Mouse (Mus musculus) mouse embryonic stem cell (cell line): Measurements from ENCODE around the gene Ppp1r9a.

ENCODE experiments used
- in situ Hi-C, 2 experiments: fragments of 300-500 bp; cut with MboI; formaldehyde crosslinking; loops; 1 replicate in 1 of 2; 3 replicates in 1 of 2; pipeline ENCODE4 v1.14.3; 2019 to 2020; ENCODE audit warnings: low sequenced_read_pairs in 2 of 2, low pct_unique_long_range_greater_than_20kb in 1 of 2, mixed read lengths in 1 of 2; ENCODE audit not compliant: unreplicated experiment in 1 of 2

Gene Ppp1r9a

DNA sequence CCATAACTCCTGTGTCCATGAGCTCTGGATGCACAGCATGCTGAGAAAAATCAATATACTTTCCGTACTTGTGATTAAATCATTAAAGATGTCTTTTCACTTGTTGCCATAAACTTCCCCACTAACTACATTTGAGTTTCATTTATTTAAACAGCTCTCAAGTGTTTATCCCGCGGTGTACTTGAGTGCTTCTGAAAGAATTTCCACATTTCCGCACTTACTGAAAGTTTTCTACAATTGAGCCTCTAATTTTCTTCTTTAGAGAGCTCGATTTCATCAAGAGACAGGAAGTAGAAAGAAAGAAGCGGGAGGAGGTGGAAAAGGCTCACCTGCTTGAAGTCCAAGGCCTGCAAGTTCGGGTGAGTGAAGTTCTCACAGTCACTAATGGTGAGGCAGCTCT is 212.1 kb downstream of the Ppp1r9a start:
- in situ Hi-C loops, result loop anchor here (10.0 to 25.0 kb wide), 2 partner anchors 272 to 460 kb away; partner anchors contain the start of gene Asb4 (in 1 of the 2)

- in situ Hi-C loops, result loop anchor here (10.0 to 25.0 kb wide), 2 partner anchors 268 to 465 kb away; partner anchors contain the start of gene Asb4 (in 1 of the 2)
Observed at GRCm38 (mm10) chr6:5119181-5119910, 216.6 kb downstream of the Ppp1r9a start.

DNA sequence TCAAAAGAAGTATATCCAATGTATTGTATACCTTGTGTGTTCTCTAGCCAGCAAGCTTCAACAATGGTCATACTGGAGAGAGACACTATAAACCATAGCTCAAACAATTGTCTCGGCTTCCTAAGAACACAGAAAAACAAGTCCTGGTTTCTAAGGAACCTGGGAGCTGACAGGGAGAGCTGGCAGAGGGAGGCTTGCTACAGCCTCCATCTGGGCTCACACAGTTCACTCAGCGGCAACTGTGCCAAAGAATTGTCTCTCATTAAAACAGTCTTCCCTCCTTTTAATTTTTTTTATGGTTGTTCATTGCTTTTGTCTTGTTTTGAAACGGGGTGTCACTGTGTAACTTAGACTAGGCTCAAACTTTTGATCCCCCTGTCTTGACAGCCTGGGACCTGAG is 217.5 kb downstream of the Ppp1r9a start:
- in situ Hi-C loops, result loop anchor here in 1 of 2 experiments (25.0 kb wide), 1 partner anchor 267 kb away; the partner anchor contains the start of gene Asb4

DNA sequence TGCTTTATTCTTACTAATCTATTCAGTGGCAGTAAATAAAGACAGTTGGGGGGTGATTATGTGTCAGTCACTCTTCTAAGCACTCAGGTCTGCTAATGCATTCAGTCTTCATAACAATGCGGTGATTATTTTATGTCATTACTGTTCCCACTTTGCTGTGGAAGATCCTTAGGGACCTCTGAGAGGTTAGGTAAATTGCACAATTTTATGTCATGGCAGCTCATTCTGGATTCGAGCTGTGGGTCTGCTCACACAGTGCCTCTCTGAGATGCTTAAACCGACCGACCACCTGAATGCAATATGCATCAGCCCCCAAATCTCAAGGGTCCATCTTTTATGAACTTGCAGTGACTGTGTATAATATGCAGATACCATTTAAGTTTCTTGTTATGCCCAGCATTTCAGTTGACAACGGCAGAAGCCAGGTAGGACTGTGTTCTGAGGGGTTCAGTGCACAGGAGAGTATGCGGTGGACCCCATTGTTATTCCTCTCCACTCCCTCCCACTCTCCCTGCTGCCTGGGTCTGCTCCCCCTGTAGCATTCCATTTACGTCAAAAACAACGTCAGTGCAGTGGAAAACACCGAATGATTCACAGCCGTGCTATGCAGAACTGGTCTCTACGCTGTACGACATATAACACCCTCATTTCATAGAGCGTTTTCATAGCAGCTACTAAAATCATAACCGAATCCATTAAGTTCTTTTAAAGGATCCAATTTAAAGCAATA is 226.8 kb downstream of the Ppp1r9a start:
- in situ Hi-C loops, result loop anchor here in 1 of 2 experiments (25.0 kb wide), 1 partner anchor 258 kb away; the partner anchor contains the start of gene Asb4

GRCm38 (mm10) chr6:5134986-5135385 is 232.3 kb downstream of the Ppp1r9a start:
- in situ Hi-C loops, result loop anchor here in 1 of 2 experiments (25.0 kb wide), 1 partner anchor 252 kb away; the partner anchor contains the start of gene Asb4

GRCm38 (mm10) chr6:5136046-5136445 is 233.3 kb downstream of the Ppp1r9a start:
- in situ Hi-C loops, result loop anchor here in 1 of 2 experiments (25.0 kb wide), 1 partner anchor 251 kb away; the partner anchor contains the start of gene Asb4

DNA sequence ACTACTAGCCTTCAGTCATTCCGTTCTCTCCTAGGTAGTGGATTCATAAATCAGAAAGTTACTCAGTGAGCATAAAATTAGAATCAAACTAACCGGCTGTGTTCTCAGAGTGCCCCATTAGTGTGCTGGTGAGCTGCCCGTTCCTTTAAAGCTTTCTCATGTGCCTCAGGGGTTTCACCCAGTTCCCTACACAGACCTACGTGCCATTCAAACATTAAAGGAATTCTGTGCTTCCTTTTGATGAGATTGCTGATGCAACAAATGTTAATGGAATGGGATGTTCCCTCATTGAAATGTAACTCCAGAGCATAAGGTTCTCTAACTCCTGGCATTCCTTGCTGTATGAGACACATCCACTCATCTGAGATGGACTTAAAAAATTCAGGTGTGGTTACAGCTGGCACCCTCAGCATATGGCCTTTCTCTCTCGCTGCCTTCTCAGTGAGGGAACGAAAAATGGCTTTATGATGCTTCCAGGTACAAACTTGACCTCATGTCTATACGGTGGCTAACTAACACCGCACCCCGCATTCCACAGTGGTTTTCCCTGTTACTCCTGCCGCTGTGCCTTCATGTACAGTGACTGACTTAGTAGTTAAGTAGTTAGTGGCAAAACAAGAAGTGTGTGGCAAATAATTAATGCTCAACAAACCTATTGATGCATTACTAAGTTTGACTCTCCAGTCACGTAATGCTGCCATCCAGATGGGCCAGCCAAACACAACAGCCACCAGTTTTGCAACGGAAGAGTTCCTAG is 236.3 kb downstream of the Ppp1r9a start:
- in situ Hi-C loops, result loop anchor here in 1 of 2 experiments (25.0 kb wide), 1 partner anchor 248 kb away; the partner anchor contains the start of gene Asb4

DNA sequence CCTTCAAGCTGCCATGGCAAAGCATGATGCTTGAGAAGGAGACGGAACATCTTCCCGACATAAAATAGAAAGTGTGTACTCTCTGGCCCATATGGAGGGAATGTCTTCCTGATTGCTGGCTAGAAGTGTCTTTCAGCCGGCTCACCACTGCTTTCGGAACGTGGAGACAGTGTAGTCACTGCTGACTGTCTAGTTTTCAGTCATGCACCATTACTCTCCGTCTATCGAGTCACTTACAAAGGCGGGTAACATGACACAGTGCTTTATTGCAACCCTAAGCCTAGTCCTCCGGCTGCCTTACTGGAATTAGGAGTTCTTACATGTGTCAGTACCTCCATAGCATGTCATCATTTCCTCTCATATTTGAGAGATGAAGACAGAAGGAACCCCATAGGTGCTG is 236.9 kb downstream of the Ppp1r9a start:
- in situ Hi-C loops, result loop anchor here in 1 of 2 experiments (25.0 kb wide), 1 partner anchor 248 kb away; the partner anchor contains the start of gene Asb4

DNA sequence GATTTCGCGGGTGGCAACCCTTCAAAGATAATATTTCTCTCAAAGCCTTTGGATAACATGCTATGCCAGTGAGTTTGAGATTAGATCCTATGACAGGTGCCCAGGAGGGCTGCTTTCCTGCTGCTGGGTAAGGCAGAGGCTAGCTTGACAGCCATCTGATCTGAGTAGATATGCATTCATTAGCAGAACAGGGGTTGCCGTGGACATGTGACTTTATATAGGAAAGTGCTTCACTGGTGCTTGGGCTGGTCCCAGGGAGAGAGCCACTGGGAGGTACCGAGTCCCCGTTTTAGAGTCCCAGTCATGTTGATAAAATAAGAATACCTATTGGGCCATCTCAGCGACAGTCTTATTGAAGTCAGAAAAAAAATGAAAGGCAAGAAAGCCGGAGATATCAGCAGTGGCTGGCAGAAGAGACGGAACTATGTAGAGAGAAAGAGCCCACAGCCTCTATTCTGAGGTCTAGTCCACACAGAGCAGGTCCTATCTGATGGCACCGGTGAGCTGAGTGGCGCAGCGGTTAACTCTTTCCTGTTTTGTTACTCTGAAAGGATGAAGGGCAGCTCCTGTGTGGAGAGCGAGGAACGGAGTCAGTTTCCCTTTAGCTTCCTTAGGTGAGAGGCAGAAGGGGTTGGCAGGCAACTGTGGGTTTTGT is 244.9 kb downstream of the Ppp1r9a start:
- in situ Hi-C loops, result loop anchor here in 1 of 2 experiments (25.0 kb wide), 1 partner anchor 240 kb away; the partner anchor contains the start of gene Asb4

DNA sequence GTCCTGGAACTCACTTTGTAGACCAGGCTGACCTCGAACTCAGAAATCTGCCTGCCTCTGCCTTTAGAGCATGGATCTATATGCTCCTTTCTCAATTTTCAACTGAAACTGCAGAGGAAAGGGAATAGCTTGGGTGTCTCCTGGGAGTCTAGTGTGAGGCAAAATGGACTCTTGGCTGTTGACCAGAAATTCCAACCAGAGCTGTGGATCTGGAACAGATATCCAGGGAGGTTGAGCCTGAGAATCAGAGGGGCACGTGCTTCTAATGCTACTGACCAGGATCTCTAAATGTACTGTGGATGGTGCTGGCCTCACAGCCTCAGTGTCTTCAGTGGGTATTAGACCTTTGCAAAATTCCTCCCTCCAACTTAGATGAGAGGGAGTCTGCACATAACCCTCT is 247.2 kb downstream of the Ppp1r9a start:
- in situ Hi-C loops, result loop anchor here in 1 of 2 experiments (25.0 kb wide), 1 partner anchor 237 kb away; the partner anchor contains the start of gene Asb4

GRCm38 (mm10) chr6:5151171-5151570 is 248.5 kb downstream of the Ppp1r9a start:
- in situ Hi-C loops, result no loop called here

- in situ Hi-C loops, result no loop called here
Observed at GRCm38 (mm10) chr6:5152185-5152584, 249.5 kb downstream of the Ppp1r9a start.

DNA sequence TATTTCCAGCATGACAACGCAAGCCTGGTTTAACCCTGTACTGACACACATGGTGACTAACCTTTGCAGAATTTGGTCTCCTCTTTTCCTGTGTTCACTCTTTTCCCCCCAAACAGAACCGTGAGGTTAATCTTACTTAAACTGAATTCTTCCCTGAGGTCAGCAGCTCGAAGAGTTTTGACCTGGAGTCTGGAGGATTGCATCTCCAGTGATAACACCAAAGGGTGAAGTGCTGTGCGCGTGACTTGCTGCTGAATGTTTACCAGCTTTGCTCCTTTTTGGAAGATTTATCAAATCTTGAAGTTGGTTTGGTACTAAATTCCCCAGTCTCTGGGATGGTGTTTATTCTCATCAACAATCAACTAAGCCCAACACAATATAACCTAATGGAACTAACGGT is 252.1 kb downstream of the Ppp1r9a start:
- in situ Hi-C loops, result no loop called here

- in situ Hi-C loops, result no loop called here
Observed at GRCm38 (mm10) chr6:5155313-5155927, 252.7 kb downstream of the Ppp1r9a start.

DNA sequence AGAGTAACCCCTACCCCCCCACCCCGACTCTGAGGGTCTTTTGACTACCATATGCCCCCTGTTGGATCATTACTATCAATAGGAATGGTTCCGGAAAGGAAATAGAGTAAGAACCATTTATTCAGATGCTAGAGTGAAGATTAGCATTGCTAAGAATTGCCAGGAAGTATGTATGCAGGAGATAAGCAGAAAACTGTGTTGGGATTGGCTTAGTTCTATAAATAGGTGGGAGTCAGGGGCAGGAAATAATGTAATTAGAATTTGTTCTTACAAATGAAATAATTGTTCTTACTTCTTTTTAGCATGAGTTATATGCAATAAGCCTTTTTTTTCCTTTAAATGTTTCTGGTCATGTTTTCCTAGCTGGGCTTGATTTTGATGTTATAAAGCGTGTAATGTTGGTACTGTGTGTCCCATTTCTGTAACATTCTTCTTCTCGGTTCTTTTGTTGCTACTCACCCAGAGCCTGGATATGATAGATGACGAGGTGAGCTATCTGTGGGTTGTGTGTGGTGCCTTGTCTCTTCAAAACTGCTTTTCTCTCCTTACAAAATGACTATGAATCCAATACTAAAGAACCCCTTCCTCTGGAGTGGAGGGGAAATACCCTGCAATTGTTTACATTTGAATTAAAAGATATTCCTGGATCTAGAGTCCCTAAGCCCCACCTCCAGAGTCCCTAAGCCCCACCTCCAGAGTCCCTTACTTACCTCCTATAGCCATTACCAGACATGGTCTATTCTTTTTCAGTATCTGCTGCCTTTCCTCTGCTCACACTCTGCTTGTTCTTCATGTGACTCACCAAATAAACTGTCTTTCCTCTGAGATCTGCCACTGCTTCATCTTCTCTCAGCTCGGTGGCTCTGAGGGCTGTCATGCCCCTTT is 254.1 kb downstream of the Ppp1r9a start:
- in situ Hi-C loops, result no loop called here

DNA sequence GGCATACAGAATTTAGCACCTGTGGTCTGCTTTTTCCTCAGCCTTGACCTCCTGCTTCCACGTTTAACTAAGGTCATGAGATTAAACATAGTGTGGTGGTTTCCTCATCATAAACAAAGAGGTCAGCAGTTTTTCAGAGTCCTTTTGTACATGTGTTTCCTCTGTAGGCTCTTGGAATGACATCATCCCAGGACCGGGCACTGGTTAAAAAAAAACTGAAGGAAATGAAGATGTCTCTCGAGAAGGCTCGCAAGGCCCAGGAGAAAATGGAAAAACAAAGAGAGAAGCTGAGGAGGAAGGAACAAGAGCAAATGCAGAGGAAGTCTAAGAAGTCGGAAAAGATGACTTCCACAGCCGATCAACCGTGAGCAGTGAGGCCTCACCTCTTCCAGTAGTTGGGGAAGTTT is 256.7 kb downstream of the Ppp1r9a start:
- in situ Hi-C loops, result no loop called here

- in situ Hi-C loops, result no loop called here
Observed at GRCm38 (mm10) chr6:5162052-5162451, 259.3 kb downstream of the Ppp1r9a start.
